Mouse (Mus musculus) bone marrow, adult 2 months (tissue): ENCODE data around the gene Ptch1.

Experiments
- CTCF ChIP-seq: fragments of 200-500 bp; IDR thresholded peaks from 2 replicates; pipeline ENCODE4 v1.5.1; 2011; ENCODE audit warnings: low read length, control low read depth; ENCODE audit not compliant: control insufficient read depth, insufficient read depth
- POLR2A ChIP-seq: fragments of 200-500 bp; IDR thresholded peaks from 2 replicates; pipeline ENCODE4 v1.6.1; 2011; ENCODE audit warnings: low read depth, mild to moderate bottlenecking, control low read depth, low read length, borderline replicate concordance; ENCODE audit not compliant: control insufficient read depth

DNA sequence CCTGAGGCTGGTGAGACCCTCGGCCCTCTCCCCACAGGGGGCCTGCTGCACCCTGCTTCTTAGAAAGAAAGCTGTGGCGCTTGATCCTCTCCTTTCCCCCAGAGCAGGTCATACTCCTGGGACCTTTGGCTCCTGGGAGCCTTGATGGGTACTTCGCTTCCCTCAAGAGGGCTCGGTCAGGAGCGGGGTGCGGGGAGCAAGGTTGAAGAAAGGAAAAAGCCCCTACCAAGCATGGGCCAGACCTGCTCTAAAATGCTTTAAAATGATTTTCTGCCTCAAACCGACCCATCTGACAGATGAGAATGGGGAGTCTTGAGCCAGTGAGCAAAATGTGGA is 85.7 kb downstream of the Ptch1 start:
- TF ChIP-seq CTCF (no peak), POLR2A (no peak)
